27 mouse cellular contexts compared by ENCODE assay signal in the genomic region with DNA sequence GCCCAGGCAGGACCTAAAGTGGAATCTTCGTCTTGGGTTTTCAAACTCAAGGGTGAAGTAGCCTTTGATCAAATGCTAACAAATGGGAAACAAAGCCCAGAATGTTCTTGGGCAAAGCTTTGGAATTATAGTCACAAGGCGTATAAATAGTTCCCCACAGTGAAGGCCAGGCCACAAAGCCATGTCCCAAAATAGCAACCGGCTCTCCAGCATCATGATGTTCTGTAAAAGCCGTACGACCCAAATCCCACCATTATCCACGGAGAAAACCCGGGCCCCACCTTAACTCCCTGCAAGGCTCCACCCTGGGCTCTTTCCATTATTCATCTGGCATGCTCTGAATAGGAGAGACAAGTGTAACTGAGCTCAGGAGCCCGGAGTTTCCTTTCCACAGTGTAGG. TPM values are rescaled to one million over a fixed set of nuclear protein-coding genes. Genes with fewer than 3 reads are reported as not detected.
DNase-seq lines count a peak whose midpoint lies in the region; ATAC-seq and TF ChIP-seq lines count a peak whose summit lies in the region.
"Had no signal": no experiment of that assay in that cellular context is flagged by ENCODE, and none has a peak within 500 bp of the region (broad histone marks: within the 10 kb centered on the region; RNA-seq: fewer than 3 reads in every experiment).

No protein-coding gene starts in this region.

- no peaks in the 10 kb centered on the region for H3K9me3 ChIP-seq in midbrain, embryonic 10.5 days (replicated peaks)
- no peaks in the 10 kb centered on the region for H3K9me3 ChIP-seq in midbrain, embryonic 14.5 days (ENCODE audit: control insufficient read depth, low read length)
- H3K9me3 ChIP-seq in heart, embryonic 15.5 days (replicated peaks), result no peaks in the 10 kb centered on the region
- H3K9me3 ChIP-seq: embryonic facial prominence, embryonic 13.5 days; hindbrain, embryonic 13.5 days; liver, embryonic 12.5 days had no signal

- no peak for TF ChIP-seq POLR2A in myocyte (IDR thresholded peaks at IDR 0.05; ENCODE audit: insufficient read length, low read depth)

- H3K36me3 ChIP-seq in midbrain, embryonic 10.5 days, result no peaks in the 10 kb centered on the region
- H3K36me3 ChIP-seq in midbrain, embryonic 14.5 days (ENCODE audit: control insufficient read depth, insufficient read depth, low read length), result no peaks in the 10 kb centered on the region
- no peaks in the 10 kb centered on the region for H3K36me3 ChIP-seq in heart, embryonic 15.5 days
- H3K36me3 ChIP-seq in myocyte (ENCODE audit: control insufficient read depth, insufficient read depth), result no peaks in the 10 kb centered on the region
- H3K36me3 ChIP-seq: embryonic facial prominence, embryonic 13.5 days; hindbrain, embryonic 13.5 days; liver, embryonic 12.5 days had no signal

- H3K4me2 ChIP-seq in midbrain, embryonic 14.5 days (ENCODE audit: low read length), result no peak overlapping the region
- 0 out of 2 replicates have a peak overlapping the region, but pooled peaks have one; percentile 6 for H3K4me2 ChIP-seq in heart, embryonic 15.5 days
- H3K4me2 ChIP-seq in myocyte (ENCODE audit: low read depth), result peak overlapping the region; percentile 42
- H3K4me2 ChIP-seq: embryonic facial prominence, embryonic 13.5 days; hindbrain, embryonic 13.5 days; liver, embryonic 12.5 days had no signal

- peak; percentile 92 for DNase-seq in heart, adult 11 months
- no peak for DNase-seq in heart, adult 8-10 months (ENCODE audit: low spot score)
- DNase-seq in midbrain, embryonic 10.5 days (ENCODE audit: low spot score), result no peak
- DNase-seq in midbrain, embryonic 14.5 days, result no peak
- DNase-seq in left cerebral cortex, postnatal 10 days (ENCODE audit: extremely low spot score in 1 of 2, low spot score in 2 of 2), result no peak
- DNase-seq: adrenal gland, postnatal 25 days; B cell, adult 2 months; cerebellum, adult 11-12 months; cerebellum, adult 9-11 months; embryo, embryonic 11 days; gastrocnemius, postnatal 25 days; kidney, adult 8-10 months; kidney, postnatal 4 days; left cerebral cortex, postnatal 4 days; liver, postnatal 0 days; lung, postnatal 36 days; thymus, adult 2 months had no signal

- 0 out of 2 replicates have a peak overlapping the region, but pooled peaks have one; percentile 9 for H3K27ac ChIP-seq in midbrain, embryonic 10.5 days (replicated peaks)
- no peak overlapping the region for H3K27ac ChIP-seq in midbrain, embryonic 14.5 days (replicated peaks; ENCODE audit: low read depth, low read length)
- H3K27ac ChIP-seq in heart, embryonic 15.5 days, result peak overlapping the region; percentile 58
- H3K27ac ChIP-seq: embryonic facial prominence, embryonic 13.5 days; hindbrain, embryonic 13.5 days; kidney, postnatal 0 days; liver, embryonic 12.5 days had no signal

- intact Hi-C loops in left cerebral cortex, postnatal 10 days (cut with DNase I), result no loop called here

- no peak overlapping the region for H3K9ac ChIP-seq in midbrain, embryonic 14.5 days (replicated peaks; ENCODE audit: low read length)
- H3K9ac ChIP-seq in heart, embryonic 15.5 days, result no peak overlapping the region
- H3K9ac ChIP-seq: embryonic facial prominence, embryonic 13.5 days; hindbrain, embryonic 13.5 days; liver, embryonic 12.5 days; liver, postnatal 0 days had no signal

- peaks cover 7% of the 10 kb centered on the region; the same call in 1 of the 2 replicates for H3K27me3 ChIP-seq in midbrain, embryonic 10.5 days (ENCODE audit: low read depth, poor library complexity, severe bottlenecking)
- H3K27me3 ChIP-seq in midbrain, embryonic 14.5 days (ENCODE audit: control insufficient read depth, insufficient read depth, low read length), result no peaks in the 10 kb centered on the region
- H3K27me3 ChIP-seq in heart, embryonic 15.5 days, result no peaks in the 10 kb centered on the region
- H3K27me3 ChIP-seq in myocyte (ENCODE audit: control insufficient read depth, insufficient read depth, insufficient read length), result no peaks in the 10 kb centered on the region
- H3K27me3 ChIP-seq: embryonic facial prominence, embryonic 13.5 days had no signal

- ATAC-seq in midbrain, embryonic 14.5 days (ENCODE audit: low FRiP score, low TSS enrichment), result no peak
- ATAC-seq in heart, embryonic 15.5 days (replicated peaks; ENCODE audit: insufficient number of reproducible peaks, insufficient read depth, low FRiP score, low read depth), result no peak
- ATAC-seq: forebrain, embryonic 16.5 days; intestine, embryonic 16.5 days; liver, embryonic 12.5 days; liver, postnatal 0 days had no signal

- H3K4me1 ChIP-seq in midbrain, embryonic 10.5 days, result peaks cover 31% of the 10 kb centered on the region
- H3K4me1 ChIP-seq in midbrain, embryonic 14.5 days (ENCODE audit: control insufficient read depth, insufficient read depth, low read length), result no peaks in the 10 kb centered on the region
- H3K4me1 ChIP-seq in heart, embryonic 15.5 days (replicated peaks), result peaks cover 50% of the 10 kb centered on the region
- H3K4me1 ChIP-seq: hindbrain, embryonic 13.5 days had no signal

- H3ac ChIP-seq in myocyte (ENCODE audit: control insufficient read depth, insufficient read length), result no peak overlapping the region

- H3K79me2 ChIP-seq in myocyte (ENCODE audit: control insufficient read depth, insufficient read depth), result no peaks in the 10 kb centered on the region

- no peak overlapping the region for H3K4me3 ChIP-seq in midbrain, embryonic 10.5 days
- H3K4me3 ChIP-seq in midbrain, embryonic 14.5 days (replicated peaks; ENCODE audit: low read depth, low read length), result no peak overlapping the region
- no peak overlapping the region for H3K4me3 ChIP-seq in heart, embryonic 15.5 days
- H3K4me3 ChIP-seq in myocyte, result no peak overlapping the region
- H3K4me3 ChIP-seq: embryonic facial prominence, embryonic 13.5 days; erythroblast, embryonic 14.5 days; hindbrain, embryonic 13.5 days; liver, embryonic 12.5 days; megakaryocyte, embryonic 14.5 days had no signal

- 52% methylated on average over 8 of the region's 8 CpGs for WGBS in midbrain, embryonic 10.5 days
- WGBS in midbrain, embryonic 14.5 days, result 22% methylated on average over 8 of the region's 8 CpGs
- 32% methylated on average over 8 of the region's 8 CpGs for WGBS in heart, embryonic 15.5 days

TF ChIP-seq in myocyte, 11 proteins besides CTCF, POLR2A, EP300 and RAD21:
- TF ChIP-seq MAX (IDR thresholded peaks at IDR 0.05; ENCODE audit: low read depth) (no peak), E2F4 (IDR thresholded peaks at IDR 0.05; ENCODE audit: insufficient read depth) (no peak)

RNA-seq across cellular contexts. Expression of a gene that starts 32.3 kb away (rescaled TPM):
- 10 to 100 TPM in 2 of 4 experiments, 1 to 10 TPM in 2; 8.6 to 18.9 (median 10.7) TPM for total RNA-seq in heart, adult 8-10 months (2022)
- 192 and 243 TPM in 2 replicates for polyA plus RNA-seq in midbrain, embryonic 10.5 days (2016; fragmentation: Nextera tagmentation; extraction: Ambion mirVana)
- polyA plus RNA-seq in midbrain, embryonic 14.5 days (2014; fragmentation: Nextera tagmentation; extraction: Ambion mirVana), result 58.7 and 85.9 TPM in 2 replicates
- polyA plus RNA-seq in heart, embryonic 15.5 days (2015; fragmentation: Nextera tagmentation; extraction: Ambion mirVana), result 47.3 and 49.1 TPM in 2 replicates
- polyA plus RNA-seq in myocyte (2012; fragmentation: generic; extraction: Trizol), result 202 TPM
- 10 to 100 TPM; 12.1 to 15.7 TPM for total RNA-seq in left cerebral cortex, postnatal 10 days (2021)
